Mouse (Mus musculus): ENCODE data around the gene Slc7a10. TPM values are rescaled to one million over a fixed set of nuclear protein-coding genes. Genes with fewer than 3 reads are reported as not detected.

Gene Slc7a10
- polyA plus RNA-seq, 1 experiment from 2014 or later, result 0.24 TPM

DNA sequence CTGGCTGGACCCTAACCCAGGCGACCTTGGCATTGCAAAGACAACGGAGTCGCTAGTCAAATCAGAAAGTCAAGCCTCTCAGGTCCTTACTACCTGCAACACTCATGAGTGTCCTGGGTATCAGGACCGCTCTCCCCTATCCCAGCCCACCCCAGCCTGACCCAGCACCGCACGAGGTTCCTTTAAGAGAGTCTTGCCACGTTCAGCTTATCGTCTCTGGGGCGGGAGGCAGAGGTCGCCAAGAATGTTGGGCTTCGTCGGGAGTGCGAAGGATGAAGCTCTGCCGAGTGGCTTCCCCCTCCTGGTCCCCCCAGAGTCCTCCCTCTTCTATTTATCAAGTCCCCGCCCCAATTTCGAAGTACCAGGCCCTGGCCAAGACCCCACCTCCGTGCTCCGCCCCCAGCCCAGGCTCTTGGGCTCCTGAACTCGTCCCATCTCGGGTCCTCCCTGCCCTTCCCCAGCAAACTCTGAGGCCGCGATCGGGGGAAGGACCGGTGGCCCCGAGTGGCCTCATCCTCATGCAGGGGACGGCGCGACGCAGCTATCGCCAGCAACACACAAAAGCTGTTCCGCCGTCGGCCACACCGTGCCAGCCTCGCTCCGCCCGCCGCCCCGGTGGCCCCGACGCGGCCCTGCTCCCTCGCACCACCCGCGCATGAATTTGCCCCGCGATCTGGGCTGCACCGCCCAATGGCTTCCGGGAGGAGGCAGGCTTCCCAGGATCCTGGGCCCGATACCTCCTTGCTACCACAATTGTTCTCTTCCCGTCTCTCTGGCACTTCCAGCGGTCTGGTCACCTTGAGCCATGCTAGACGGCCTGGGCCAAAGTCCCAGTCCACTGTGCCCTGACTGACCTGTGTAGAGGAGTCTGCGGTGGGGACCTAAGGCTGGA lies 1.1 kb upstream of the Slc7a10 start:
- peak overlapping the region; percentile 33 for H3K4me3 ChIP-seq (ENCODE audit: low read depth, low read length)
- ATAC-seq (replicated peaks; ENCODE audit: insufficient number of reproducible peaks, low FRiP score, low TSS enrichment, low read depth) (peak; percentile 56; the same call in 1 of the 2 replicates), DNase-seq (ENCODE audit: low spot score) (peak; percentile 53)
- under 1% methylated on average over 54 of the region's 54 CpGs for WGBS
- no peak overlapping the region for H3K27ac ChIP-seq (replicated peaks; ENCODE audit: low read depth, low read length)
- H3K9me3 ChIP-seq (replicated peaks; ENCODE audit: control insufficient read depth, low read length), result no peaks in the 10 kb centered on the region
- peaks cover 34% of the 10 kb centered on the region for H3K27me3 ChIP-seq (ENCODE audit: control insufficient read depth, insufficient read depth, low read length)
- no peaks in the 10 kb centered on the region for H3K36me3 ChIP-seq (replicated peaks; ENCODE audit: control insufficient read depth, insufficient read depth, low read depth, low read length)
- peak overlapping the region; percentile 44; the same call in 1 of the 2 replicates for H3K9ac ChIP-seq (replicated peaks; ENCODE audit: low read length)
- H3K4me1 ChIP-seq (ENCODE audit: control insufficient read depth, insufficient read depth, low read length), result peaks cover 5% of the 10 kb centered on the region; the same call in 1 of the 2 replicates
- peak overlapping the region; percentile 60 for H3K4me2 ChIP-seq (ENCODE audit: low read depth, low read length)

DNA sequence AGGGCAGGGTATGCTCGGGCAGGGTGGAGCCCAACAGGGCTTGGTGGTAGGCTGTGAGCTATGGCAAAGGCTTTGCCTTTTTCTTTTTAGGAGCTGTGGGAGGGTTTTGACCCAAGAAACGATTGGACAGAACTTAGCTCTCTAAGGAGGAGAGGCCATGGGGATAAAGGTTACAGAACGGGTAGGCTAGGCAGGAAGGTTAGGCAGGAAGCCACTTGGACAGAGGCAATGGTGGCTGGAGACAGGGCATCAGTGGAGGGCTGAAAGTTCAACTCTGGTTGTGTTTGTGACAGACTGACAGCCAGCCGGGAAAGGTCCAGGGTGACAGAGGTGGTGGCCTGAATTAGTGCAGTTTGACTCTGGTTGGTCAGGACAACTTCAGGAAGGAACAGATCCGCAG lies 3.5 kb downstream of the Slc7a10 start:
- WGBS, result 50% methylated on average over 5 of the region's 5 CpGs
- Histone ChIP-seq H3K4me3 (ENCODE audit: low read depth, low read length) (no peak overlapping the region), H3K4me2 (ENCODE audit: low read depth, low read length) (no peak overlapping the region), H3K4me1 (ENCODE audit: control insufficient read depth, insufficient read depth, low read length) (peaks cover 5% of the 10 kb centered on the region; the same call in 1 of the 2 replicates), H3K27ac (replicated peaks; ENCODE audit: low read depth, low read length) (no peak overlapping the region), H3K9ac (replicated peaks; ENCODE audit: low read length) (no peak overlapping the region), H3K27me3 (ENCODE audit: control insufficient read depth, insufficient read depth, low read length) (peaks cover 30% of the 10 kb centered on the region), H3K9me3 (replicated peaks; ENCODE audit: control insufficient read depth, low read length) (no peaks in the 10 kb centered on the region), H3K36me3 (replicated peaks; ENCODE audit: control insufficient read depth, insufficient read depth, low read depth, low read length) (no peaks in the 10 kb centered on the region)
- DNase-seq (ENCODE audit: low spot score) (no peak), ATAC-seq (replicated peaks; ENCODE audit: insufficient number of reproducible peaks, low FRiP score, low TSS enrichment, low read depth) (no peak)

DNA sequence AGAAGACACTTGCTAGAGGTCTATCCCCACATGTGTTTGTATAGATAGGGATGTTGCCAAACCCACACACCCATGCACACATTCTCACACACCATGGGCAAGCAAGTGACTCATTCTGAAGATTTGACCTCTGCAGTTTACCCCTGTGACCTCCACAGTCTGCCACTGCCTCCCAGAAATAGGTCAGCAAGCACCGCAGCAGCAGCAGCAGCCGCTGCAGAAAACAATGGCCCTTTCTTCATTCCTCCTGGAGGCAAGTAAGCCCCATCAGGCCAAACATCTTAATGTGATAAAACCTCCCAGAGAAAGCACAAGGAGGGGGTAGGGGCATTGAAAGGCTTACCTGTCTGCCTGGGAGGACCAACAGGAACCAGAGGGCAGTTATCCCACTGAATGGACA lies 5.1 kb downstream of the Slc7a10 start:
- Histone ChIP-seq H3K27me3 (ENCODE audit: control insufficient read depth, insufficient read depth, low read length) (peaks cover 14% of the 10 kb centered on the region), H3K4me3 (ENCODE audit: low read depth, low read length) (no peak overlapping the region), H3K27ac (replicated peaks; ENCODE audit: low read depth, low read length) (no peak overlapping the region), H3K9ac (replicated peaks; ENCODE audit: low read length) (no peak overlapping the region), H3K4me2 (ENCODE audit: low read depth, low read length) (no peak overlapping the region), H3K4me1 (ENCODE audit: control insufficient read depth, insufficient read depth, low read length) (0 out of 2 replicates have a peak, but pooled peaks cover 1% of the 10 kb centered on the region), H3K36me3 (replicated peaks; ENCODE audit: control insufficient read depth, insufficient read depth, low read depth, low read length) (no peaks in the 10 kb centered on the region), H3K9me3 (replicated peaks; ENCODE audit: control insufficient read depth, low read length) (no peaks in the 10 kb centered on the region)
- ATAC-seq (replicated peaks; ENCODE audit: insufficient number of reproducible peaks, low FRiP score, low TSS enrichment, low read depth), result no peak
- peak; percentile 13 for DNase-seq (ENCODE audit: low spot score)
- WGBS, result 2% methylated on average over 2 of the region's 2 CpGs

DNA sequence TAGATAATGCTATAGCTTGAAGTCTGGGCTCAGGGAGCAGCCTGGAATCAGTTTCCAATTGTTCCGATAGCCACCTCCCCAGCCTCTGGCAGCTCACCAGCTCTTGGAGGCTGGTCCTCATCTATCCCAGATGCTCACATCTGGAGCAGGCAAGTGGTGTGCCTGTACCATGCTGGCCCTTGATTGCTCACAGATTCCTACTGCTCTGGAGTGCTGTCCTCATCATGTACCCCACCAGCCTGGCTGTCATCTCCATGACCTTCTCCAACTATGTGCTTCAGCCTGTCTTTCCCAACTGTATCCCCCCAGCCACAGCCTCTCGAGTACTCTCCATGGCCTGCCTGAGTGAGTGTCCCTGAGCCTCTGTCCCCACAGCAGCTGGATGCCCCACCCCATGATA lies 10.8 kb downstream of the Slc7a10 start:
- peaks cover 8% of the 10 kb centered on the region for H3K36me3 ChIP-seq (replicated peaks; ENCODE audit: control insufficient read depth, insufficient read depth, low read depth, low read length)
- no peak overlapping the region for H3K4me2 ChIP-seq (ENCODE audit: low read depth, low read length)
- H3K4me1 ChIP-seq (ENCODE audit: control insufficient read depth, insufficient read depth, low read length), result no peaks in the 10 kb centered on the region
- H3K9me3 ChIP-seq (replicated peaks; ENCODE audit: control insufficient read depth, low read length), result no peaks in the 10 kb centered on the region
- no peak overlapping the region for H3K4me3 ChIP-seq (ENCODE audit: low read depth, low read length)
- ATAC-seq (replicated peaks; ENCODE audit: insufficient number of reproducible peaks, low FRiP score, low TSS enrichment, low read depth) (no peak), DNase-seq (ENCODE audit: low spot score) (peak; percentile 33)
- no peaks in the 10 kb centered on the region for H3K27me3 ChIP-seq (ENCODE audit: control insufficient read depth, insufficient read depth, low read length)
- no peak overlapping the region for H3K9ac ChIP-seq (replicated peaks; ENCODE audit: low read length)
- no peak overlapping the region for H3K27ac ChIP-seq (replicated peaks; ENCODE audit: low read depth, low read length)
- WGBS, result 56% methylated on average over 2 of the region's 2 CpGs

DNA sequence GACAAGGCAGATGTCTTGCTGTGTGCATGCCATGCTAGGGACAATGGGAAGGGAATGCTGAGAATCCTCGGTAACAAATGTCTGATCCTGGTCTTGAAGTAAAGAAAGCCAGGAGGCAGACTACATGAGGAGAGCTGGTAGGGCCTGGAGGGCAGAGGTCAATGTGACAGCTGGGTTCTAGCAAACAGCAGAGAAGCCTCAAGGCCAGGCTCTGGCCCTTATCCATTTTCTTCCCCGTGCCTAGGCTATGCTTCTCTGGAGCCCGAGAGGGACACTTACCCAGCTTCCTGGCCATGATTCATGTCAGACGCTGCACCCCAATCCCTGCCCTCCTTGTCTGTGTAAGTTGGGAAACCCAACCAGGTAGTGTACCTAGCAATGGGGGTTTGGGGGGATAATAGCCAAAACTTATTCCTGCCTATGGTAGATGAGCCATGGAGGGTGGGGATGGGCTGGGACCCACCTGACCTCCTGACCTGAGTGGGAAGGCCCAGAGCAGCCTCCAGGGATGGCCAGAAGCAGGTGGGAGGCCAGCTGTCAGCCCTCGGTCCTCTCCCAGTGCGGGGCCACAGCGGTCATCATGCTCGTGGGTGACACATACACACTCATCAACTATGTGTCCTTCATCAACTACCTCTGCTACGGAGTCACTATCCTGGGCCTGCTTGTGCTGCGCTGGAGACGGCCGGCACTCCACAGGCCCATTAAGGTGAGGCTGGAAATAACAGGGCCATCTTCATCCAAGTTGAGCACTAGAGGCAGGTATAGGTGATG lies 13.0 kb downstream of the Slc7a10 start:
- H3K4me3 ChIP-seq (ENCODE audit: low read depth, low read length), result no peak overlapping the region
- no peaks in the 10 kb centered on the region for H3K27me3 ChIP-seq (ENCODE audit: control insufficient read depth, insufficient read depth, low read length)
- H3K9me3 ChIP-seq (replicated peaks; ENCODE audit: control insufficient read depth, low read length), result no peaks in the 10 kb centered on the region
- ATAC-seq (replicated peaks; ENCODE audit: insufficient number of reproducible peaks, low FRiP score, low TSS enrichment, low read depth), result no peak
- H3K36me3 ChIP-seq (replicated peaks; ENCODE audit: control insufficient read depth, insufficient read depth, low read depth, low read length), result peaks cover 13% of the 10 kb centered on the region
- H3K9ac ChIP-seq (replicated peaks; ENCODE audit: low read length), result no peak overlapping the region
- no peak overlapping the region for H3K27ac ChIP-seq (replicated peaks; ENCODE audit: low read depth, low read length)
- DNase-seq (ENCODE audit: low spot score), result no peak
- H3K4me1 ChIP-seq (ENCODE audit: control insufficient read depth, insufficient read depth, low read length), result no peaks in the 10 kb centered on the region
- WGBS, result 93% methylated on average over 12 of the region's 12 CpGs
- H3K4me2 ChIP-seq (ENCODE audit: low read depth, low read length), result no peak overlapping the region

DNA sequence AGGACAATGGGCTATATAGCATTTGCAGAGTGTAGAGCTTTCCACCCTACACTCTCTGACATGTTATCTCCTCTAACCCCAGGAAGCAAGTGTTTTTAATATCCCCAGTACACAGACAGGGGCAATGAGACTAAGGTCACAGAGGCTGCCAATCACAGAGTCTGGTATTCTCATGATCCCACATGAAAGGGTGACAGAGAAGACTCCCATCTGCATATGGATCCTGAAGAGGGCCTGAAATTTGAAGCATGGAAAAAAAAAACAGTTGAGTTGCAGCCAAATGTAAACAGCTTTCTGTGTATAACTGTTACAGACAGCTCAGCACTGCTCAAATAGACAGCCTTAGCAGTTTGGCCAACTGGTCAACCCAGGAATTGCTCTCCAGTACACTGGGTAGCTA lies 13.6 kb downstream of the Slc7a10 start:
- Histone ChIP-seq H3K27me3 (ENCODE audit: control insufficient read depth, insufficient read depth, low read length) (no peaks in the 10 kb centered on the region), H3K9me3 (replicated peaks; ENCODE audit: control insufficient read depth, low read length) (no peaks in the 10 kb centered on the region), H3K9ac (replicated peaks; ENCODE audit: low read length) (no peak overlapping the region), H3K4me1 (ENCODE audit: control insufficient read depth, insufficient read depth, low read length) (no peaks in the 10 kb centered on the region), H3K4me2 (ENCODE audit: low read depth, low read length) (no peak overlapping the region), H3K36me3 (replicated peaks; ENCODE audit: control insufficient read depth, insufficient read depth, low read depth, low read length) (peaks cover 13% of the 10 kb centered on the region), H3K4me3 (ENCODE audit: low read depth, low read length) (no peak overlapping the region), H3K27ac (replicated peaks; ENCODE audit: low read depth, low read length) (no peak overlapping the region)
- ATAC-seq (replicated peaks; ENCODE audit: insufficient number of reproducible peaks, low FRiP score, low TSS enrichment, low read depth), result no peak
- DNase-seq (ENCODE audit: low spot score), result no peak

DNA sequence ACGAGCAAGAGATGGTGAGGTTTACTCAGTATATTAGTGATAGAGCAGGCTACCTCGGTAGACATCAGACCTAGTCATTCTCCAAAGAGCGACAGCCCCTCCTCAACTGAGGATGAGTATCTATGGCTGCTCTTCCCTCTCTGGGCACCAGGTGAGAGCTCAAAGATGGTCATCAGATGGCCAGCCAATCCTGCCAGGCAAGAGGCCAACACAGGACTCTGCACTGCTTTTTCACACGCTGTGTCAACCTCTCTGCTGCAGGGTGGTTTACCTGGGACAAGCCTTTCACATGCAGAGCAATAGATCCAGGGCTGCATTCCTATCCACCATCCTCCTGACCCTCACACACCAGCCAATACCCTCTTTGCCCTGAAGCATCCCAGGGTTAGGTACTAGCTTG lies 25.6 kb downstream of the Slc7a10 start:
- Histone ChIP-seq H3K9me3 (replicated peaks; ENCODE audit: control insufficient read depth, low read length) (no peaks in the 10 kb centered on the region), H3K9ac (replicated peaks; ENCODE audit: low read length) (no peak overlapping the region), H3K4me3 (ENCODE audit: low read depth, low read length) (no peak overlapping the region), H3K27me3 (ENCODE audit: control insufficient read depth, insufficient read depth, low read length) (no peaks in the 10 kb centered on the region; the same call in 1 of the 2 replicates), H3K4me1 (ENCODE audit: control insufficient read depth, insufficient read depth, low read length) (peaks cover 5% of the 10 kb centered on the region; the same call in 1 of the 2 replicates), H3K27ac (replicated peaks; ENCODE audit: low read depth, low read length) (no peak overlapping the region), H3K36me3 (replicated peaks; ENCODE audit: control insufficient read depth, insufficient read depth, low read depth, low read length) (no peaks in the 10 kb centered on the region; the same call in 1 of the 2 replicates), H3K4me2 (ENCODE audit: low read depth, low read length) (no peak overlapping the region)
- no peak for ATAC-seq (replicated peaks; ENCODE audit: insufficient number of reproducible peaks, low FRiP score, low TSS enrichment, low read depth)
- WGBS, result 92% methylated on average over 4 of the region's 4 CpGs
- no peak for DNase-seq (ENCODE audit: low spot score)

Data from embryonic facial prominence, embryonic 11.5 days (tissue).